Mouse (Mus musculus) CH12.LX (cell line): ENCODE measurements around the gene Uri1.

Experiments used
- CTCF ChIP-seq, 2 experiments: IDR thresholded peaks in 1 of 2; conservative IDR thresholded peaks in 1 of 2; 2 replicates each; pipeline ENCODE4 v1.5.1; 2011 to 2012; ENCODE audit warnings: low read depth in 2 of 2, low read length in 2 of 2, improper control_type of control experiment in 1 of 2, inconsistent platforms in 1 of 2, mild to moderate bottlenecking in 1 of 2, moderate library complexity in 1 of 2
- E2F4 ChIP-seq: IDR thresholded peaks from 2 replicates; pipeline ENCODE4 v1.6.1; 2011; ENCODE audit warnings: low read depth, low read length, improper control_type of control experiment; ENCODE audit not compliant: insufficient replicate concordance
- MXI1 ChIP-seq: IDR thresholded peaks from 2 replicates; pipeline ENCODE4 v1.6.1; 2011; ENCODE audit warnings: mild to moderate bottlenecking, low read depth, low read length, improper control_type of control experiment
- POLR2A ChIP-seq: IDR thresholded peaks from 2 replicates; pipeline ENCODE4 v1.6.1; 2011; ENCODE audit warnings: low read depth, mild to moderate bottlenecking, improper control_type of control experiment, low read length
- USF1 ChIP-seq: IDR thresholded peaks from 2 replicates; pipeline ENCODE4 v1.6.1; 2014; ENCODE audit warnings: low read depth, mild to moderate bottlenecking, inconsistent platforms, low read length, improper control_type of control experiment

GRCm38 (mm10) chr7:38070663-38071062 is 47.3 kb upstream of the Uri1 start:
- TF ChIP-seq POLR2A: no peak
- no peak for TF ChIP-seq CTCF (conservative IDR thresholded peaks at IDR 0.05 in 1 of 2, IDR thresholded peaks at IDR 0.05 in 1 of 2; ENCODE audit: low read depth in 2 of 2, low read length in 2 of 2)
- TF ChIP-seq E2F4: no peak
- TF ChIP-seq MXI1: no peak
- TF ChIP-seq USF1: no peak
